Mouse (Mus musculus) heart, adult 2 months (tissue): Measurements from ENCODE around the gene Tas2r118. TPM values are rescaled to one million over a fixed set of nuclear protein-coding genes. Genes with fewer than 3 reads are reported as not detected.

Experiments used
- DNase-seq, 2 experiments: peaks; one replicate each; pipeline ENCODE4 v3.0.0; 2021
- H3K27ac ChIP-seq: fragments of 200-600 bp; 2 replicates; pipeline ENCODE4 v1.8.1; 2022
- H3K27me3 ChIP-seq: fragments of 200-500 bp; 2 replicates; pipeline ENCODE4 v1.6.1; 2012; ENCODE audit warnings: mild to moderate bottlenecking, low read length, inconsistent platforms, mixed read lengths; ENCODE audit not compliant: control insufficient read depth, insufficient read depth
- H3K36me3 ChIP-seq: fragments of 200-500 bp; 2 replicates; pipeline ENCODE4 v1.6.1; 2012; ENCODE audit warnings: low read length, inconsistent platforms; ENCODE audit not compliant: control insufficient read depth, insufficient read depth
- H3K4me1 ChIP-seq: fragments of 200-500 bp; 2 replicates; pipeline ENCODE4 v1.6.1; 2011; ENCODE audit warnings: low read length; ENCODE audit not compliant: control insufficient read depth, insufficient read depth
- H3K4me3 ChIP-seq: fragments of 200-600 bp; 2 replicates; pipeline ENCODE4 v1.8.1; 2022
- H3K79me2 ChIP-seq: fragments of 200-500 bp; replicated peaks from 2 replicates; pipeline ENCODE4 v1.6.1; 2012; ENCODE audit warnings: mild to moderate bottlenecking, inconsistent platforms, low read length, moderate library complexity, mixed read lengths; ENCODE audit not compliant: control insufficient read depth, insufficient read depth
- H3K9ac ChIP-seq: fragments of 200-500 bp; 2 replicates; pipeline ENCODE4 v1.6.1; 2012; ENCODE audit warnings: low read depth, mild to moderate bottlenecking, control low read depth, inconsistent platforms, low read length, mixed read lengths
- CTCF ChIP-seq: fragments of 200-600 bp; IDR thresholded peaks from 2 replicates; pipeline ENCODE4 v1.8.1; 2022; ENCODE audit warnings: antibody characterized with exemption, mild to moderate bottlenecking, moderate library complexity
- EP300 ChIP-seq: fragments of 200-500 bp; IDR thresholded peaks from 2 replicates; pipeline ENCODE4 v1.6.1; 2011; ENCODE audit warnings: low read depth, low read length, control low read depth; ENCODE audit not compliant: insufficient read depth
- POLR2A ChIP-seq: fragments of 200-500 bp; IDR thresholded peaks from 2 replicates; pipeline ENCODE4 v1.6.1; 2011; ENCODE audit warnings: mild to moderate bottlenecking, low read depth, low read length, control low read depth; ENCODE audit not compliant: insufficient read depth
- whole genome bisulfite sequencing: fragments of 180-500 bp; shearing (Covaris S2); methylation state at CpG from one replicate; pipeline ENCODE4 v1.1.7; 2018; 5-methylcytosine and 5-hydroxymethylcytosine counted together
- intact Hi-C: fragments of 180-260 bp; cut with DNase I; formaldehyde crosslinking; loops from one replicate; pipeline ENCODE4 v1.15.1; 2025
- polyA plus RNA-seq: library from polyadenylated mRNA; depleted of rRNA; stranded (reverse); fragments of >200 nt; gene quantifications from 2 replicates; pipeline ENCODE4 v1.2.3, GENCODE M21; 2012; rRNA removed
- total RNA-seq, 2 experiments: library from RNA; stranded (reverse); gene quantifications; 2 replicates each; pipeline ENCODE4 v1.2.3; 2021

Gene Tas2r118
- total and polyA plus RNA-seq, 3 experiments, result not detected

DNA sequence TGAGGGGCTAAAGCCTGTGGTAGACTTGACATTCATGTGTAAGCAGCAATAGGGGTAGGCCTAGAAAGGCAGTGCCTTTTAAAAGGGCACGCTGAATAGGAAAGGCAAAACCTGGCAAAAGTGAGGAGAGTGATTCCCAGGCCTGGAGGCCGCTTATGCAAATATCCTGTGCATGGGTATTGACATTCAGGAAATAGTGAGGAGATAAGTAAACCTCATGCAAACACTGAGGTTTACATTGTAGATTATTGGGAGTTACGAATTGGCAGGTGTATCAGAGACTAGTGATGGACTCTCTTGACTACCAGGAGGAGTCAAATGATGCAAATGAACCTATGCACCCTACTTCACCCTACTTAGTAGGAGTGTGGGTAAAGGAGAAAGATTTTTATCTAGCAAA is 3.9 kb downstream of the Tas2r118 start:
- H3K9ac ChIP-seq, result no peak overlapping the region
- DNase-seq, result no peak
- intact Hi-C loops, result no loop called here
- no peaks in the 10 kb centered on the region for H3K36me3 ChIP-seq
- WGBS, result 53% methylated on average over 3 of the region's 3 CpGs
- no peaks in the 10 kb centered on the region for H3K27me3 ChIP-seq
- H3K4me3 ChIP-seq, result no peak overlapping the region
- no peaks in the 10 kb centered on the region for H3K79me2 ChIP-seq
- TF ChIP-seq POLR2A (no peak), EP300 (no peak), CTCF (no peak)
- no peaks in the 10 kb centered on the region for H3K4me1 ChIP-seq
- no peak overlapping the region for H3K27ac ChIP-seq

DNA sequence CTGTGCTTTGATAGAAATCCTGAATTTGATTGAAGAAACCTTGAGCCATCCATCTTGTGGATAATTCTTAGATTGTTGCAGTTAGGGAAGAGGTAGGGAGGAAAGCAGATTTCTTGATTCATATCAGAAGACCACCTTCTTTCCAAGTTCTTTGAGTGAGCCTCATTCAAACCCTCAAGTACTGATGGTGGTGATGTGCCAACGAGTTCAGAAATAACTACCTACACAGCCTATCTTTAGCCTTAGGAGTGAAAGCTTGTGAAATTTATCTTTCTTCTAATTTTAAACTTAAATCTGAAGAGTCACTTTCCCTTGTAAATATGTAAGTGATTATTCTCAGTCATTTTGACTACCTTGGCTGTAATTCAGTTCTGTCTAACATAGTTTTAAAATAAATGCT is 6.1 kb downstream of the Tas2r118 start:
- no peak for DNase-seq
- no peak overlapping the region for H3K9ac ChIP-seq
- H3K27me3 ChIP-seq, result no peaks in the 10 kb centered on the region
- no peak overlapping the region for H3K27ac ChIP-seq
- TF ChIP-seq CTCF (no peak), POLR2A (no peak)
- no peaks in the 10 kb centered on the region for H3K4me1 ChIP-seq
- 43% methylated on average over 1 of the region's 1 CpGs for WGBS
- H3K79me2 ChIP-seq, result no peaks in the 10 kb centered on the region
- intact Hi-C loops, result no loop called here
- H3K36me3 ChIP-seq, result no peaks in the 10 kb centered on the region
- no peak overlapping the region for H3K4me3 ChIP-seq

DNA sequence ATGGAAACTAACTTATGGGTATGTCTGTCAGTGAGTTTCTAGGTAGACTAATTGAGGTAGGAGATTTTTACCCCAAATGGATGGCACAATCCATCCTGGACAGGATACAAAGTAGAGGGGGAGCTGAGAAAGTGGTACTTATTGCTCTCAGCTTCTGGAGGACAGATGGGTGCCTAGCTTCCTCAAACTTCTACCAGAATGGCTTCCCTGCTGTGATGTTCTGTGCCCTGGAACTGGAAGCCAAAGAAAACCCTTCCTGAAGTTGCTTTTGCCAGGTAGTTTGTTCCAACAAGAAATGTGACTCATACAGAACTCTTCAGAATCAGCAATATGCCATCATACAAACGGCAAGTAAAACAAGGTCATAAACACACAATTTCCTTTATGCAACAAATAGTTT is 29.1 kb downstream of the Tas2r118 start:
- no peaks in the 10 kb centered on the region for H3K27me3 ChIP-seq
- no peak overlapping the region for H3K4me3 ChIP-seq
- H3K36me3 ChIP-seq, result no peaks in the 10 kb centered on the region
- no peaks in the 10 kb centered on the region for H3K79me2 ChIP-seq
- intact Hi-C loops, result no loop called here
- no peak overlapping the region for H3K9ac ChIP-seq
- no peaks in the 10 kb centered on the region for H3K4me1 ChIP-seq
- TF ChIP-seq CTCF (no peak), POLR2A (no peak), EP300 (no peak)
- no peak overlapping the region for H3K27ac ChIP-seq
- DNase-seq, result no peak
- WGBS, result 58% methylated on average over 1 of the region's 1 CpGs

DNA sequence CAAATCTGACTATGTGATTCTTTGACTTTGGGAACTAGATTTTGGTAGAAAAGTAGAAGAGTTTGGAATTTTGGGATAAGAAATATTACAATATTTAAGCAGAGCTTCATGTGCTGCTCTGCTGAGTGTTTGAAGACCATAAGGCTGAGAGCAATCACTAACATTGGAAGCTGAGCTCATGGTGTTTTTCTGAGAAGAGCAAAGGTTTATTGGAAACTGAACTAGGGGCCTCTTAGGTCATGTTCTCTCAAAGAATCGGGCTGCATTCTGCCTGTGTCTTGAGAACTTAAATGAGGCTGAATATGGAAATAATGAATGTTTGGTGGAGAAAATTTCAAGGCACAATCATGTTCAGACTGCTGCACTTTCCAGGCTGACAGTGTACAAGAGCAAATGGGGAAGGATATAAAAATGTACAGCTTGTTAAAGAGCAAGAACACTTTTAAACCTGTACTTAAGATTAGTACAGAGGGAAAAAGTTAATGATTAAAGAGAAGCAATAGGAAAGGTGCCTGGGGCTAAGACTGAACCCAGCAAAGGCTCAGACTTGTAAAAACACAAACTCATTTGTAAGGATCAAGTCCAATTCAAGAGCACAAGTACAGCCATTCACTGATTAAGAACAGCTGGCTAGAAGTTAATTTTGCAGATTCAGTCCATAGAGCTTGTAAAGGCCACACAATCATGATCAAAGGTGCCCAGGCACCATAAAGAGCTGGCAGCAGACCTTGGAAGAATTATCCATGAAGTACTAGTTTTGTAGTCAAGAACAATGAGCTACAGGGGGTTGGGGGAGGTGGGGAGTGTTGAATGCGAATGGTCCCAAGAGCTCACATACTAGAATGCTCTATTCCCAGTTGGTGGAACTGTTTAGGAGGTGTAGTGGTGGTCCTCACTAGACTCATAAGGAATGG is 31.0 kb downstream of the Tas2r118 start:
- Histone ChIP-seq H3K4me3 (no peak overlapping the region), H3K9ac (no peak overlapping the region), H3K27me3 (no peaks in the 10 kb centered on the region), H3K4me1 (no peaks in the 10 kb centered on the region), H3K79me2 (no peaks in the 10 kb centered on the region), H3K27ac (no peak overlapping the region), H3K36me3 (no peaks in the 10 kb centered on the region)
- no peak for DNase-seq
- no peak for TF ChIP-seq EP300
- TF ChIP-seq CTCF, result no peak
- TF ChIP-seq POLR2A, result no peak
- 74% methylated on average over 2 of the region's 2 CpGs for WGBS
- intact Hi-C loops, result no loop called here

DNA sequence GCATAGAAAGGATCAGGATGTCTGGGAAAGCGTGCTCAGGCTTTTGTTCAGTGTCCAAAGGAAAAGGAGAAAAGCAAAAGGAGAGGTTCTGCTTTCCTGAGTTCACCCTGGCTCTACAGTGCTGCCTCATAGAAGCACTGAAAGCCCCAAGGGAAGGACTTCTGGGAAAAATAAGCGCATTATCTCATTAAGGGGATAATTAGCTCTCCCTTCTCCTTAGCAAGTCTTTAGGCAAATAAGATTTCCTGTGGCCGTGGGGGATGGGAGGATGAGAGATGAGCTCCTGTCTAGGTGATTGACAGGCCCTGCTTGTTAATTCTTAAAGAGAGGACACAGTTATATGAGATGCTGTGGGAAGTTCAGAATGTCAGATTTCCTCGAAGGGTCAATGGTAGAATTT is 33.4 kb downstream of the Tas2r118 start:
- Histone ChIP-seq H3K79me2 (no peaks in the 10 kb centered on the region), H3K4me1 (no peaks in the 10 kb centered on the region), H3K9ac (no peak overlapping the region), H3K27me3 (no peaks in the 10 kb centered on the region), H3K36me3 (no peaks in the 10 kb centered on the region), H3K4me3 (no peak overlapping the region), H3K27ac (no peak overlapping the region)
- WGBS, result 48% methylated on average over 4 of the region's 4 CpGs
- TF ChIP-seq POLR2A, result no peak
- TF ChIP-seq EP300, result no peak
- DNase-seq, result no peak
- intact Hi-C loops, result no loop called here

DNA sequence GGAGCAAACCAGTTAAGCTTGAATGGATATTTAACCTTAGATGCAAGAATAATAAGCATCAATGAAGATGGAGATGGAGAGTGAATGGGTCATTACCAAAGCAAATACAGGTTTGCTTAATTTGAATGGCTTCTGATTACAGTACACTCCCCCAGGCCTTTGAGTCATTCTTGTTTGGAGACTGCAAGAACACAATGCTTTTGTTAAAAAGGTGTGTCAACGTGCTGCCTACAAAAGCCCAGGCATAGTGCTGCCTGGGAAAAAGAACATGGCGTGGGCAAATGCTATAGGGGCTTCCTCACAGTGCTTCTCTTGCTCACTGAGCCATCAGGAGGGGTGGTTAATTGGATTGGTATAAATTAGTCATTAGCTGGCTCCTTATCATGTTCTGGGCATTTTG is 46.1 kb downstream of the Tas2r118 start:
- Histone ChIP-seq H3K4me3 (no peak overlapping the region), H3K79me2 (no peaks in the 10 kb centered on the region), H3K9ac (no peak overlapping the region), H3K4me1 (no peaks in the 10 kb centered on the region), H3K27ac (no peak overlapping the region), H3K27me3 (no peaks in the 10 kb centered on the region), H3K36me3 (no peaks in the 10 kb centered on the region)
- DNase-seq, result no peak
- WGBS, result 49% methylated on average over 2 of the region's 2 CpGs
- intact Hi-C loops, result no loop called here
- TF ChIP-seq CTCF (no peak), POLR2A (no peak), EP300 (no peak)

Other genes with a start within 250 kb of the Tas2r118 start
- 1 to 10 TPM; 1.1 to 1.4 TPM for gene Cadps2, start 130.6 kb downstream of the Tas2r118 start, total RNA-seq
- gene Cadps2, start 130.6 kb downstream of the Tas2r118 start, polyA plus RNA-seq, result 0.70 and 0.72 TPM in 2 replicates
- gene Slc13a1, start 198.0 kb upstream of the Tas2r118 start, total RNA-seq, result not detected
- gene Slc13a1, start 198.0 kb upstream of the Tas2r118 start, polyA plus RNA-seq, result not detected in 2 replicates